Mouse (Mus musculus): ENCODE measurements around the gene Sez6. TPM values are rescaled to one million over a fixed set of nuclear protein-coding genes. Genes with fewer than 3 reads are reported as not detected.

Sez6 gene
- 25.6 and 123 TPM in 2 replicates for polyA plus RNA-seq (2021; fragmentation: Nextera tagmentation)
- long read RNA-seq, experiment 1, full-length matches to known transcripts = 10 of 117 reads
- long read RNA-seq, experiment 1, partial matches to known transcripts = 67 of 117 reads
- long read RNA-seq, experiment 1, other reads (novel, unspliced or antisense) = 40 of 117 reads
- long read RNA-seq, experiment 2, full-length matches to known transcripts = 1 of 33 reads
- long read RNA-seq, experiment 2, partial matches to known transcripts = 31 of 33 reads
- long read RNA-seq, experiment 2, other reads (novel, unspliced or antisense) = 1 of 33 reads

GRCm38 (mm10) chr11:77930751-77931540 is at the start of gene Sez6:
Gene Sez6 (plus strand): TSS chr11:77930800.

GRCm38 (mm10) chr11:77893787-77894718 is 36.5 kb upstream of the Sez6 start, which contains the start of gene Pipox:
Gene Pipox (minus strand): TSS chr11:77894096.

GRCm38 (mm10) chr11:77982441-77982905 is 51.9 kb downstream of the Sez6 start, which contains the start of gene Phf12:
Gene Phf12 (plus strand): TSS chr11:77982754.

Other genes starting within 250 kb of the Sez6 start
- gene Nufip2, start 244.6 kb upstream of the Sez6 start, polyA plus RNA-seq (2021; fragmentation: Nextera tagmentation) = 4.1 and 5.0 TPM in 2 replicates
- not detected in 2 replicates for gene Cryba1, start 205.5 kb upstream of the Sez6 start, polyA plus RNA-seq (2021; fragmentation: Nextera tagmentation)
- 18.0 and 27.7 TPM in 2 replicates for gene Myo18a, start 167.6 kb upstream of the Sez6 start, polyA plus RNA-seq (2021; fragmentation: Nextera tagmentation)
- not detected in 2 replicates for gene Gm10277, start 143.1 kb upstream of the Sez6 start, polyA plus RNA-seq (2021; fragmentation: Nextera tagmentation)
- 0.42 and 0.99 TPM in 2 replicates for gene Pipox, start 36.7 kb upstream of the Sez6 start, polyA plus RNA-seq (2021; fragmentation: Nextera tagmentation)
- 5.7 and 6.3 TPM in 2 replicates for gene Phf12, start 52.0 kb downstream of the Sez6 start, polyA plus RNA-seq (2021; fragmentation: Nextera tagmentation)
- gene Dhrs13, start 101.5 kb downstream of the Sez6 start, polyA plus RNA-seq (2021; fragmentation: Nextera tagmentation) = 8.0 and 8.2 TPM in 2 replicates
- 89.7 and 90.8 TPM in 2 replicates for gene Flot2, start 107.1 kb downstream of the Sez6 start, polyA plus RNA-seq (2021; fragmentation: Nextera tagmentation)
- 11.0 and 13.0 TPM in 2 replicates for gene Eral1, start 149.6 kb downstream of the Sez6 start, polyA plus RNA-seq (2021; fragmentation: Nextera tagmentation)
- gene Fam222b, start 163.9 kb downstream of the Sez6 start, polyA plus RNA-seq (2021; fragmentation: Nextera tagmentation) = 8.8 and 12.2 TPM in 2 replicates
- 3.4 and 8.9 TPM in 2 replicates for gene Traf4, start 234.8 kb downstream of the Sez6 start, polyA plus RNA-seq (2021; fragmentation: Nextera tagmentation)
- 1.9 TPM in 2 replicates for gene Nek8, start 245.9 kb downstream of the Sez6 start, polyA plus RNA-seq (2021; fragmentation: Nextera tagmentation)
- 38.5 and 43.5 TPM in 2 replicates for gene Tlcd1, start 245.9 kb downstream of the Sez6 start, polyA plus RNA-seq (2021; fragmentation: Nextera tagmentation)